Mouse (Mus musculus) layer of hippocampus, postnatal 36 days (tissue): Measurements from ENCODE around the gene Fam171a2. TPM values are rescaled to one million over a fixed set of nuclear protein-coding genes. Genes with fewer than 3 reads are reported as not detected.
A peak's percentile ranks its signal among the peaks of the same experiment; 100 is the strongest.
"Not testable (repeated sequence)": the region's sequence is repeated elsewhere in the genome, so short reads cannot be mapped to it uniquely, and the experiment has no call there.

Experiments
- DNase-seq, 2 experiments: peaks; one replicate each; pipeline ENCODE4 v3.0.0; 2022
- total RNA-seq, 2 experiments: library from RNA; stranded (reverse); gene quantifications; 2 replicates each; pipeline ENCODE4 v1.2.3; 2021

Fam171a2 gene
- total RNA-seq, 2 experiments from 2014 or later, result 97.3 to 111 TPM

DNA sequence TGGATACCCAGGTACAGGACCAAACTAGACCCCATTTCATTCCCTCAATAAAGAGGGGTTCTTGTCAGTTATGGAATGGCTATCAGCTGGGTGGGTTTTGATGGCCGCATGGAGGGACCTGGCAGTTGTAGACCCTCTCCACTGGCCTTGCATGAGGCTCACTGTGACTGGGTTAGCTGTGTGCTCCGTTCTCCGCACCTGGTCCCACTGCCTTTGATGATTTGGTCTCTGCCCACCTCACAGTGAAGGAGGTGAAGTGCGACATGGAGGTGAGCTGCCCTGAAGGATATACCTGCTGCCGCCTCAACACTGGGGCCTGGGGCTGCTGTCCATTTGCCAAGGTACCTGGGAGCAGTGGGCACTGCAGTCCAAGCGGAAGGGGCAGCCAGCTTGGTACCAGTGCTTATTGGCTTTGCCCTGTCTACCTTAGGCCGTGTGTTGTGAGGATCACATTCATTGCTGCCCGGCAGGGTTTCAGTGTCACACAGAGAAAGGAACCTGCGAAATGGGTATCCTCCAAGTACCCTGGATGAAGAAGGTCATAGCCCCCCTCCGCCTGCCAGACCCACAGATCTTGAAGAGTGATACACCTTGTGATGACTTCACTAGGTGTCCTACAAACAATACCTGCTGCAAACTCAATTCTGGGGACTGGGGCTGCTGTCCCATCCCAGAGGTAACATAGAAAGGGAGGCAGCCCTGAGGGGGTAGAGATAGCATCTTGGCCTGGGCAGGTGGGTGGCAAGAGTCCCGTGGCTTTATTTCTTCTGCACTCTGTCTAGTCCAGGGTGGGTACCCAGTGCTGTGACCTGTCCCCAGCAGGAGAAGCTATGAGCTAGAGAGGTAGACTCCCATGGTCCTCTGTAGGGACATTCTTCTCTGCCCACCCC lies 12.4 kb downstream of the Fam171a2 start:
- DNase-seq, result no peak

GRCm38 (mm10) chr11:102434406-102434805 lies 13.1 kb downstream of the Fam171a2 start:
- DNase-seq, result peak; percentile 84 to 85

DNA sequence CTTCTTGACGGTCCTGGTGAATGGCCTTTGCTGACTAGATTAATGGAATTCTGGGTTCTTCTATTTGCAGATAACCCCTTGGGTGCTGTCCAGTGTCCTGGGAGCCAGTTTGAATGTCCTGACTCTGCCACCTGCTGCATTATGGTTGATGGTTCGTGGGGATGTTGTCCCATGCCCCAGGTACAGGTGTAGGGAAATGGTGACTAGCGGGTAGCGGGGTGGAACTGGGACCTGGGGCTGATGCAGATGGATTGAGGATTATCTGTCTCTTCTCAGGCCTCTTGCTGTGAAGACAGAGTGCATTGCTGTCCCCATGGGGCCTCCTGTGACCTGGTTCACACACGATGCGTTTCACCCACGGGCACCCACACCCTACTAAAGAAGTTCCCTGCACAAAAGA lies 13.6 kb downstream of the Fam171a2 start:
- DNase-seq, result no peak

DNA sequence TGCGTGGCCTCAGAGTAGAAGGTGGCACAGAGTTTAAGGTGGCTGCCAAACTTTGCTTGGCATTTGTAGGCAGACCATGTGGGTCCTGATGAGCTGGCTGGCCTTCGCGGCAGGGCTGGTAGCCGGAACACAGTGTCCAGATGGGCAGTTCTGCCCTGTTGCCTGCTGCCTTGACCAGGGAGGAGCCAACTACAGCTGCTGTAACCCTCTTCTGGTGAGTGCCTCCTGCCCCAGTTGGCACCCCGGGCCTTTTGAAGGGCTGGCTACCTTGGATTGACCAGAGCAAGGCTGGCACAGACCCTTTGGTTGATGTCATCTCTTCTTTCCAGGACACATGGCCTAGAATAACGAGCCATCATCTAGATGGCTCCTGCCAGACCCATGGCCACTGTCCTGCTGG lies 14.6 kb downstream of the Fam171a2 start:
- peak in 1 of 2 experiments; percentile 39 for DNase-seq

DNA sequence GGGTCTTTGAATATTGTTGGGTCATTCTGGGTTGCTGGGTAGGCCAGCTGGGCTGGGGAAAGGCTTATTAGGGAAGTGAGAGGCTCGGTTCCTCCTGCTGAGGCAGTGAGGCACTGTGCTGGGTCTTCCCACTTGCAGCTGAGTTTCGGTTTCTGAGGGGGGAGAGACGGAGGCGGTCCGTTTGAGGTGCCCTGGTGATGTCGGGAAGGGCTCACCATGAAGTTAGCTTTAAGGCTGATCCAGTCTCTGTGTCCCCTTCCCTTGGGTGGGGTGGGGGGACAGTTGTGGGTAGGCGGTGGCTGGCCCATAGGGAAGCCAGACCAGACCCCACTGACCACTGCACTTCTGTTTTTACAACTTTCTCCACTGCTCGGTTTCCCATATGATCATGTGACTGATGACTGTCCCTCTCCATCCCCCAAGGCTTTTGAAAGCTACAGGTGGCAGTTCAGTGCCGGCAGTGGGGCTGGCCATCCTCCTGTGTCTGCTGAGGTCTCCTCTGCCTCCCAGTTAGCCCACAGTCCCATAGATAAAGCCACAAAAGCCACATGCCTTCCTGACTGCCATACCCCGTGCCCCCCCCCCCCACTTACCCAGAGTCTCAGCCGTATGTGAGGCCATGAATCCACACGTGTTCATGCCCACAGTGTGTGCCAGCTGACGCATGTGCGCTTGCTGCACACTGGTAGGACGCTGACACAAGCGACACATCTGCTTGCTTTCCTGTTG lies 15.2 kb downstream of the Fam171a2 start:
- DNase-seq, result peak in 1 of 2 experiments; percentile 24

- no peak for DNase-seq
Measured at GRCm38 (mm10) chr11:102431728-102432114, 15.8 kb downstream of the Fam171a2 start.

DNA sequence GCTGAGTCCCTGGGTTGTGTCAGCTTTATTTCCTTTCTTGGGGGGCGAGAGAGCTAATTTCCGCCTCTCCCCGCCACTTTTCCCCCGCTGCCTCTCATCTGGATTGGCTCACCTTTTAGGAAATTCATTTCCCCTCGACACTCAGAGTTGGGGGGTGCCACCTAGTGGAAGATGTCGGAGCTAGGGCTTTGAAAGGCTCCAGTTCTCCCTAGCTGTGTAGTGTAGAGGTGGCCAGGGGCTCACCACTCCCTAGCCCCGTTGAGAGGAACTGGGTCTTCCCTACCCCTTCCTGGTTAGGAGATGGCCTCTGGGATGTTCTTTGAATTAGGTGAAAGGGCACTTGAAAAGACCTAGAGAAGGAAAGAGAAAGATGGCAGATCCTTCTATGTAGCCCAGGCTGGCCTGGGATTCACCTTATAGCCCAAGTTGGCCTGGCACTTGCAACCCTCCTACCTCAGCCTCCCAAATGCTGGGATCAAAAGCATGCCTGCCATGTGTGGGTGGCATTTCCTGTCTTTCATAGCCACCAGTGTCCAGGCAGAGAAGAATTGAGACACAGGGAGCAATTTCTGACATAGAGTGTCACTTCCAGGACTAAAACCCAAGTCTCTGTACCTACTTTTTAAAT lies 16.4 kb downstream of the Fam171a2 start:
- peak; percentile 72 to 80 for DNase-seq

- peak; percentile 87 for DNase-seq
Measured at GRCm38 (mm10) chr11:102430121-102431017, 17.1 kb downstream of the Fam171a2 start, which contains the start of gene Grn. Grn (plus strand) TSS chr11:102430315.

DNA sequence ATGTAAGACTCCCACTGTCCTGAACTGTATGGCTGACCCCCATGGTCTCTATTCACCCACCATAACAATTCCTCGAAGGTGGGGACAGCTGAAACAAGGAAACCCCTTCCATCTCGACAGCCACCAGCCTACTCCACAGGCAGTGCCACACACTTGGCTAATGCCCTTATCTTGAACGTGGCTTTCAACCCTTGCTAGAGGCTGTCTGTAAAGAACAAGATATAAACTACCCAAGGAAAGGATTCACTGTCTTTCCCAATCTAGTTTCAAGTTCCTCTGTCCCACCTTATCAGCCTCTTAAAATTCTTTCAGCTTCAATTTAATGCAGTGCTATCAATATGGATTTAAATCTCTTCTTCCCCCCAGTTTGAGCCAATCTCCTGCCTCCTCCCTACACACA lies 17.9 kb downstream of the Fam171a2 start:
- DNase-seq, result no peak

DNA sequence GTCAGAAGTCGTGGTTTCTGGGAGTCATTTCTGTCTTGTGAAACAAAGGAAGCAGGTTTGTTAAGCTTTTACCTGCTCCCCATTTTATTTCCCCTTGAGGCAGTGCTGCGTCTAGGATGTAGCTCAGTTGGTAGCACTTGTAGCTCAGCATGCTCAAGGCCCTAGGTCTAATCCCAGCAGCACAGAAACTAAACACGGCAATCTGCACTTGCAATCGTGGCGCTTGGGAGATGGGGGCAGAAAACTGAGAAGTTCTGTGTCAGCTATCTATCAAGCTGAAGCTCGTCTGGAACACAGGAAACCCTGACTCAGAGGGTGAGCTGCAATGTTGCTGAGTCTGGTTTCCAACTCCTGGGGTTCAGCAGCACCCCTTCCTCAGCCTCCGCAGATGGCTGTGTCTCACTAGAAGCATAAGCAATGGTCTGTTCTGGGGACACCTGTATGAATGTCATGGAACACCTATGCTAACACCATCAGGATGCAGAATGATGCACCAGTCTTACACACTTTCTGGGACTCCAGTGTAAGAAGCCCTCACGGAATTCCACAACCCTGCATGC lies 18.4 kb downstream of the Fam171a2 start:
- no peak for DNase-seq

GRCm38 (mm10) chr11:102425555-102426316 lies 21.7 kb downstream of the Fam171a2 start:
- no peak for DNase-seq

DNA sequence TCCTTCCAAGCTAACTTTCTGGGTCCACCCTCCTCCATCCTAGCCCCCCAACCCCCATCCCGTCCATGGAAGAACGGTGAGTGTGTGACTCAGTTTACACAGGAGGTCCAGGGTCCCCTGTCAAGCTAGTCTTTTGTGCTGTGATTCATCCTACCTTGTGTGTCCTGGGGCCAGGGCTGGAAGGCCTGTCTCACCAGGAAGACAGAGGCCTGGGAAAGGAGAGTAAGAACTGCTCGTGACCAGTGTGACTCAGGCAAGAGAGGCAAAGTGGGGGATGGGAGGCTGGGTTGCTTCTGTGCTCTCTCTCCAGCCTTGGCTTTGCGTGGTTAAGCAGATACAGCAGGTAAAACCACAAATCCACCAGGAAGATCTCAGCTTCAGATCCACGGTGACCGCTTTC lies 22.8 kb downstream of the Fam171a2 start:
- no peak for DNase-seq

GRCm38 (mm10) chr11:102421559-102421958 lies 25.9 kb downstream of the Fam171a2 start:
- no peak for DNase-seq

DNA sequence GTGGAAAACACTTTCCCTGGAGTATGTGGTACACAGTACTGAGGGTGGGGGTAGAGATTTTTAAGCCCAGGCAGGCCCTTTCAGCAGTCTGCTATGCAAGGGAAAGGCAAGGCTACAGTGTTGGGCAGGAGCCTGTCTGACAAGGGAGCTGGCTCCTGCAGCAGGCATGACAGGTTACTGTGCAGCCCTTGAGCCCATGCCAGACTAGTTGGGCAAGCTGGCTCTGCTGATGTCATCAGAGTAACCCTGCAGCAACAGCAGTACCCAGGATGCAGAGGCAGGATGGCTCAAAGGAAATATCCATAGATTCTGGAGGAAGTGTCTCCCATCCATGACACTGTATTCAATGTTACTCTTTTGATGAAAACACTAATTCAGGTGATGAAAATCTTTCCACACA lies 28.6 kb downstream of the Fam171a2 start:
- no peak for DNase-seq

DNA sequence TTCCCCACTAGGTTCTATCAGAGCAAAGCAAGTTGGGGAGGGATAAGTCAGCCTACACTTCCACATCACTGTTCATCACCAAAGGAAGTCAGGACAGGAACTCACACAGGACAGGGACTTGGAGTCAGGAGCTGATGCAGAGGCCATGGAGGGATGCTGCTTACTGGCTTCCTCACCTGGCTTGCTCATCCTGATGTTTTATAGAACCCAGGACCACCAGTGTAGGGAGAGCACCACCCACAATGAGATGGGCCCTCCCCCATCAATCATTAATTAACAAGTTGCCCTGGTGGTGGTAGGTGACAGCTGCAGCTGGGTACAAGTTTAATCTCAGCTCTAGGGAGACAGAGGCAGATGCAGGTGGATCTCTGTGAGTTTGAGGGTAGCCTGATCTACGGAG lies 30.3 kb downstream of the Fam171a2 start:
- no peak for DNase-seq

GRCm38 (mm10) chr11:102415034-102415802 lies 32.3 kb downstream of the Fam171a2 start:
- no peak for DNase-seq

GRCm38 (mm10) chr11:102413059-102413458 lies 34.4 kb downstream of the Fam171a2 start:
- no peak for DNase-seq

GRCm38 (mm10) chr11:102411704-102412103 lies 35.8 kb downstream of the Fam171a2 start:
- peak; percentile 83 to 85 for DNase-seq

GRCm38 (mm10) chr11:102411061-102411460 lies 36.4 kb downstream of the Fam171a2 start:
- DNase-seq, result no peak

GRCm38 (mm10) chr11:102410345-102410744 lies 37.1 kb downstream of the Fam171a2 start:
- not testable (repeated sequence) for DNase-seq
